Mouse (Mus musculus) liver, postnatal 0 days (tissue): Measurements from ENCODE around the gene Pdlim7.

Experiments
- CTCF ChIP-seq: sonication (generic); IDR thresholded peaks from 2 replicates; pipeline ENCODE4 v1.5.1; 2016; ENCODE audit warnings: antibody characterized with exemption, low read depth
- EP300 ChIP-seq: IDR thresholded peaks from 2 replicates; pipeline ENCODE4 v1.6.1; 2016; ENCODE audit warnings: antibody characterized with exemption, low read depth, mild to moderate bottlenecking

DNA sequence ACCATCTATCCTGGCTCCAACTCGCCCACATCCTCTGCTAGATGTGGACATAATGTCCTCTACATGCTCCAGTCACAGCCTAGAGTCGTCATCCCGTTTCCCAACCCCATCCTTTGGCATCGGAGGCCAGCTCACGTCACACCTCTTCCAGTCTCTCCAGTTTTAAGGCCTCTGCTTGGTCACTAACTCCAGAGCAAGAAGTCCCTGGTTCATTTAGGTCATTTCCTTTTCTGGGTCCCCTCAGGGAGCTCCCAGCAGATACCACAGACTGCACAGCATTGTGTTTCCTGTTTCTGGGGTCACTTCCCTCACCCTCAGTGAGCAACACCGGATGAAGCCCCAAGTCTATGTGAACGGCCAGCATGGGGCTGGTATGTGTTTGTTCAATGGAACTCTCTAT, 34.5 kb downstream of the Pdlim7 start:
- TF ChIP-seq CTCF (no peak), EP300 (peak; percentile 71)
